Mouse (Mus musculus) intestine, embryonic 14.5 days (tissue): ENCODE measurements around the gene Gm7544. TPM values are rescaled to one million over a fixed set of nuclear protein-coding genes. Genes with fewer than 3 reads are reported as not detected.
"Not testable (repeated sequence)": the region's sequence is repeated elsewhere in the genome, so short reads cannot be mapped to it uniquely, and the experiment has no call there.

Experiments
- ATAC-seq: fragments of 200-750 bp; cut with Nextera tagmentation; replicated peaks from 2 replicates; pipeline ENCODE4 v1.8.0; 2017; ENCODE audit warnings: low read depth, moderate number of reproducible peaks, moderate TSS enrichment, moderate library complexity; ENCODE audit not compliant: low FRiP score, low TSS enrichment
- DNase-seq: peaks from one replicate; pipeline ENCODE4 v3.0.0-alpha.2; 2018; ENCODE audit warnings: low spot score
- H3K27ac ChIP-seq: fragments of 300-500 bp; sonication (generic); 2 replicates; pipeline ENCODE4 v1.5.1; 2014; ENCODE audit warnings: low read depth, mild to moderate bottlenecking, control low read depth
- H3K27me3 ChIP-seq: fragments of 300-500 bp; sonication (generic); replicated peaks from 2 replicates; pipeline ENCODE4 v1.6.1; 2014; ENCODE audit warnings: low read length, control low read depth; ENCODE audit not compliant: control insufficient read depth, insufficient read depth
- H3K36me3 ChIP-seq: fragments of 300-500 bp; sonication (generic); 2 replicates; pipeline ENCODE4 v1.6.1; 2014; ENCODE audit warnings: low read length, control low read depth; ENCODE audit not compliant: control insufficient read depth, insufficient read depth
- H3K4me1 ChIP-seq: fragments of 300-500 bp; sonication (generic); replicated peaks from 2 replicates; pipeline ENCODE4 v1.6.1; 2014; ENCODE audit warnings: low read length, control low read depth, mixed read lengths; ENCODE audit not compliant: control insufficient read depth, insufficient read depth
- H3K4me2 ChIP-seq: fragments of 300-500 bp; sonication (generic); 2 replicates; pipeline ENCODE4 v1.6.1; 2014; ENCODE audit warnings: low read length
- H3K4me3 ChIP-seq: fragments of 300-500 bp; sonication (generic); 2 replicates; pipeline ENCODE4 v1.5.1; 2014; ENCODE audit warnings: low read depth, low read length, control low read depth, mixed read lengths
- H3K9ac ChIP-seq: fragments of 300-500 bp; sonication (generic); 2 replicates; pipeline ENCODE4 v1.6.1; 2014; ENCODE audit warnings: mild to moderate bottlenecking, low read length
- H3K9me3 ChIP-seq: fragments of 300-500 bp; sonication (generic); 2 replicates; pipeline ENCODE4 v1.6.1; 2016; ENCODE audit warnings: low read length, control low read depth; ENCODE audit not compliant: control insufficient read depth
- WGBS: fragments of 180-500 bp; shearing (Covaris S2); extraction: QIAGEN DNeasy Blood & Tissue Kit; methylation state at CpG from one replicate; pipeline ENCODE4 v1.1.7; 2014; 5-methylcytosine and 5-hydroxymethylcytosine counted together
- polyA plus RNA-seq: library from polyadenylated mRNA; unstranded; fragments of >200 nt; fragmentation: Nextera tagmentation; extraction: Ambion mirVana; gene quantifications from 2 replicates; pipeline ENCODE4 v1.2.1, GENCODE M21; 2014

The Gm7544 gene
- polyA plus RNA-seq, 1 experiment from 2014 or later: not detected

- Histone ChIP-seq H3K27ac (no peak overlapping the region), H3K4me2 (no peak overlapping the region), H3K4me3 (no peak overlapping the region), H3K36me3 (no peaks in the 10 kb centered on the region), H3K9me3 (no peaks in the 10 kb centered on the region), H3K9ac (no peak overlapping the region), H3K27me3 (no peaks in the 10 kb centered on the region), H3K4me1 (no peaks in the 10 kb centered on the region)
- DNase-seq: no peak
- WGBS: 80% methylated on average over 5 of the region's 5 CpGs
- no peak for ATAC-seq
Observed at GRCm38 (mm10) chr1:82975750-82976149, 19.9 kb upstream of the Gm7544 start.

- Histone ChIP-seq H3K27me3 (no peaks in the 10 kb centered on the region), H3K9me3 (no peaks in the 10 kb centered on the region), H3K4me1 (no peaks in the 10 kb centered on the region), H3K4me3 (no peak overlapping the region), H3K36me3 (no peaks in the 10 kb centered on the region), H3K27ac (no peak overlapping the region), H3K9ac (no peak overlapping the region), H3K4me2 (no peak overlapping the region)
- ATAC-seq (no peak), DNase-seq (no peak)
- WGBS: 76% methylated on average over 9 of the region's 9 CpGs
Observed at GRCm38 (mm10) chr1:82974342-82974741, 18.5 kb upstream of the Gm7544 start.

- no peaks in the 10 kb centered on the region for H3K27me3 ChIP-seq
- WGBS: 68% methylated on average over 6 of the region's 6 CpGs
- H3K4me1 ChIP-seq: no peaks in the 10 kb centered on the region
- H3K36me3 ChIP-seq: no peaks in the 10 kb centered on the region
- H3K9me3 ChIP-seq: no peaks in the 10 kb centered on the region
- H3K4me3 ChIP-seq: no peak overlapping the region
- H3K27ac ChIP-seq: no peak overlapping the region
- DNase-seq: no peak
- H3K9ac ChIP-seq: no peak overlapping the region
- H3K4me2 ChIP-seq: no peak overlapping the region
- ATAC-seq: no peak
Observed at GRCm38 (mm10) chr1:82973901-82974300, 18.1 kb upstream of the Gm7544 start.

GRCm38 (mm10) chr1:82973244-82973643 lies 17.4 kb upstream of the Gm7544 start:
- no peaks in the 10 kb centered on the region for H3K9me3 ChIP-seq
- ATAC-seq: no peak
- DNase-seq: no peak
- no peak overlapping the region for H3K4me2 ChIP-seq
- H3K4me1 ChIP-seq: no peaks in the 10 kb centered on the region
- no peak overlapping the region for H3K4me3 ChIP-seq
- H3K27me3 ChIP-seq: no peaks in the 10 kb centered on the region
- H3K27ac ChIP-seq: no peak overlapping the region
- no peaks in the 10 kb centered on the region for H3K36me3 ChIP-seq
- no peak overlapping the region for H3K9ac ChIP-seq
- 76% methylated on average over 1 of the region's 1 CpGs for WGBS

DNA sequence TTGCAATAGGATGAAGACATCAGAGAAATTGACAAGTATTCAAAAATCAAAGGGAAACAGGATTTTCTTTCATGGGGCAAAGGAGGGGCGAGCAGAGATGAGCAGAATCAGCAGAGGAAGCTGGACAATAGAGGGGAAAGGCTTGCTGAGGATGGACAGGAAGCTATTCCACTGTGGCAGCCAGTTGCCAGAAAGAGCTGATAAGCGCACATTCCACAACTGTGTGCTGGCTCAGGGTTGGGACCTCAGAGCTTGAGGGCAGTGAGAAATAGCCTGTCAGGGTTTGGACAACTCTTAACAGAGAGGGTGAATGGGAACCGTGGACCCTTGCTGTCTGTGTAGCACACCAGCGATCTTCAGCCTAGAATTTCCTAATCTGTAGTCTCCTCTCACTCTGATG lies 16.2 kb upstream of the Gm7544 start:
- H3K27ac ChIP-seq: no peak overlapping the region

GRCm38 (mm10) chr1:82966413-82966812 lies 10.6 kb upstream of the Gm7544 start:
- H3K27ac ChIP-seq: no peak overlapping the region
- 67% methylated on average over 3 of the region's 3 CpGs for WGBS
- no peaks in the 10 kb centered on the region for H3K36me3 ChIP-seq
- H3K27me3 ChIP-seq: no peaks in the 10 kb centered on the region
- ATAC-seq (no peak), DNase-seq (no peak)
- H3K9ac ChIP-seq: no peak overlapping the region
- no peaks in the 10 kb centered on the region for H3K4me1 ChIP-seq
- H3K4me2 ChIP-seq: no peak overlapping the region
- no peak overlapping the region for H3K4me3 ChIP-seq
- H3K9me3 ChIP-seq: no peaks in the 10 kb centered on the region

More for the DNA sequence above, 16.2 kb upstream of the Gm7544 start:
- no peaks in the 10 kb centered on the region for H3K9me3 ChIP-seq
- H3K4me3 ChIP-seq: no peak overlapping the region
- 35% methylated on average over 4 of the region's 4 CpGs for WGBS
- H3K4me1 ChIP-seq: no peaks in the 10 kb centered on the region
- H3K36me3 ChIP-seq: no peaks in the 10 kb centered on the region
- no peak overlapping the region for H3K9ac ChIP-seq
- no peaks in the 10 kb centered on the region for H3K27me3 ChIP-seq
- H3K4me2 ChIP-seq: no peak overlapping the region
- DNase-seq: no peak
- no peak for ATAC-seq

- Histone ChIP-seq H3K4me3 (no peak within 1 kb of the TSS), H3K36me3 (no peaks in the 10 kb centered on the region), H3K4me2 (no peak within 1 kb of the TSS), H3K27ac (no peak within 1 kb of the TSS), H3K4me1 (no peaks in the 10 kb centered on the region), H3K27me3 (no peaks in the 10 kb centered on the region), H3K9me3 (no peaks in the 10 kb centered on the region), H3K9ac (no peak within 1 kb of the TSS)
- 83% methylated on average over 11 of the region's 11 CpGs for WGBS
- ATAC-seq (no peak), DNase-seq (no peak)
Observed at GRCm38 (mm10) chr1:82959870-82960385, 4.1 kb upstream of the Gm7544 start, which contains the start of gene Gm47955. Gm47955 (plus strand) TSS chr1:82960286.

GRCm38 (mm10) chr1:82948601-82949000 lies 7.2 kb downstream of the Gm7544 start:
- 86% methylated on average over 2 of the region's 2 CpGs for WGBS
- H3K4me2 ChIP-seq: no peak overlapping the region
- no peak overlapping the region for H3K4me3 ChIP-seq
- H3K4me1 ChIP-seq: no peaks in the 10 kb centered on the region
- H3K36me3 ChIP-seq: no peaks in the 10 kb centered on the region
- H3K27ac ChIP-seq: no peak overlapping the region
- H3K9me3 ChIP-seq: no peaks in the 10 kb centered on the region
- H3K9ac ChIP-seq: no peak overlapping the region
- no peak for DNase-seq
- no peaks in the 10 kb centered on the region for H3K27me3 ChIP-seq
- no peak for ATAC-seq

GRCm38 (mm10) chr1:82946029-82946428 lies 9.8 kb downstream of the Gm7544 start:
- not testable (repeated sequence) for H3K4me1 ChIP-seq, H3K4me3 ChIP-seq, H3K36me3 ChIP-seq, H3K27me3 ChIP-seq, H3K27ac ChIP-seq, DNase-seq, ATAC-seq, H3K9me3 ChIP-seq, H3K9ac ChIP-seq, H3K4me2 ChIP-seq
- 88% methylated on average over 1 of the region's 2 CpGs for WGBS
